Mouse (Mus musculus): ENCODE measurements at regions not wholly inside any gene's neighbourhood (a gene's known extent, or its start where the extent isn't known, plus 50 kb on each side); places are given as distances from the start of the nearest gene placed in this dataset.

DNA sequence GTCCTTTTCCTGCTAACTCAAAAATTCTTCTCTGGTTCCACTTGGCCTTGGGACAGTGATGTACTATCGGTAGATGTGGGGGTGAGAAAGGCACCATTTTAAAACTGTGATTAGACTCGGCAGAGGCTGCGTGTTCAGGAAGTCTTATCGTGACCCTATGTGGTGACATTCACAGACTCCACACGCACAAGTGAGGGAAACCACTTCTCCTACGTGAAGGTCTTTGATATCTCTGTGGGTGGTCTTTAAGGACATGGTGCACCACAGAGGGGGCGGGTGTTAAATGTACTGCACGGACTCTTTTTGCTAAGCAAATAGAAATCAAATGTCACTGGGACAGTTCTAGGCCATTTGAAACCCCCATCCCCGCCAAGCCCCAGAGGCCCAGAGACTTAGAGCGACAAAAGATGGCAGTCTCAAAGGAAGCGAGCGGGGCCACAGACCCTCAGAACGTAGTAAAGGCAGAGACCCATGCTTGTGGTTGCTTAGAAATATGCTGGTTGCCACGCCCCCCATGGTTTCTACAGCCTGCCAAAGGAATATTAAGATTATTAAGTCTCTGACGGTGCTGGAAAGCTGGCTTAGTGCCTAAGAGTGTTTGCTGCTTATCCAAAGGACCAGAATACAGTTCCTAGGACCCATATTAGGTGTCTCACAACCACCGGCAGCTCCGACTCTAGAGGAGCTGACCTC, 73.6 kb upstream of the Slc45a1 start:
- DNase-seq: no peak

DNA sequence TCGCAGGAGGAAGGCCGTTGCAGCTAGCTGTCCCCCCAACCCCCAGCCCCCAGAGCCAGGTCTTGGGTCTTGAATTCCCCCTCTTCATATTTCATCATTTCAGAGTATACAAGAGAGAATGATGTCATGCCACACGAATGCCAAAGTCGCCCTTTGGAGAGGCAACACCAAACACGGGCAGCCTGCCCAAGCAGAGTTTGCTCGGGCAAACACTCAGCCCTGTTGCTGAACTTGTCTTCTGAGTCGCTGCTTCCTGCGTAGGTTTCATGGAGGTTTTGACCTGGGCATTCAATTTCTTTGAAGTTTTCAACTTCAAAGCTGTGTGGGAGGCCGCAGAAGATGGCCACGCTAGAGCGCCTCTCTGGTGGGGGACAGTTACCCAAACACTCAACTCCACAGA, 72.8 kb upstream of the Slc45a1 start:
- DNase-seq: peak; percentile 73

DNA sequence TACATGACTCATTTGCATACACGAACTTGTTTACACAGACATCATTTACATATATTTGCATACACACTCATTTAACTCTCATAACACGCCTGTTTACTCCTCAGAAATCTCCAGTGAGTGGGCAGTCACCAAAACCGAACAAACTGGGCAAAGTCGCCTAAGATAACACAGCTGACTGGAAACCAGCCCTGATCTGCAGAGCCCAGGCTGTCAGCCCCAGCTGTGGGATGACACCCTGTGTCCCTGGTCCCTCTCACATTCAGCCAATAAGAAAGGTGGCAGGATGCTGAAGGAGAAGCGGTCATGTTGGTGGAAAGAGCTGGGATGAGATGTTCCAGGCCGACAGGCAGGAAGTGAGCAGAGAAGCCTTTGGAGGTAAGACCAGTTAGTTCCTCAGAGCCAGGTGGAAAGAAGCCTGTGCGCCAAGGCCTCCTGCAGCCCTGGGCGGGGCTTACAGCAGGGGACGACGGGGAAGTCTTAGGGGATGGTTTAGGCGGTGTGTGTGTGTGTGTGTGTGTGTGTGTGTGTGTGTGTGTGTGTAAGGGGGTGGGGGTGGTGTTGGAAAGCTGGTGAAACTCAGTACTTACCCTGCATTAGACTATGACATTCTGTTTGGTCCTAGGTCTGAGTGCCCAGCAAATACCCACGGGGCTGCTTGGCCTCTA, 69.8 kb upstream of the Slc45a1 start:
- no peak for DNase-seq

- DNase-seq: no peak
These were observed 65.9 kb upstream of the Slc45a1 start for GRCm38 (mm10) chr4:150717866-150718265.

DNA sequence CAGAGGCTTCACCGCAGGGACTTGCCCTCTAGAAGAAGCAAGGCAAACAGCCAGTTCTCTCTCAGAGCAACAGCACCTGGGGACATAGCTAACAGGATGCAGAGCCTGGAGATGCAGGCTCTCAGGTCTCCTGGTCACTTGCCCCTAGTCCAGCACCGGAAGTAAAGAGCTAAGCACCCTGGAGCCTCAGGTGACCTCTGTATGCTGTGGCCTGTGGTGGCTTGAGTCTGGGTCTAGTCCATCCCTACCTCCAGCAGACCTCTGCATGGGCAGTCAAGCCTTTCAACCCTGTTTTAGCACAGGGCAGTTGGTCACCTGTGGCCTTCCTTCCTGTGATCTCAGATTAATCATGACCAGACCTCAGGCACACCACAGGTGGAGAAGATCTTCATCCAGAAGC, 63.1 kb upstream of the Slc45a1 start:
- DNase-seq: no peak

DNA sequence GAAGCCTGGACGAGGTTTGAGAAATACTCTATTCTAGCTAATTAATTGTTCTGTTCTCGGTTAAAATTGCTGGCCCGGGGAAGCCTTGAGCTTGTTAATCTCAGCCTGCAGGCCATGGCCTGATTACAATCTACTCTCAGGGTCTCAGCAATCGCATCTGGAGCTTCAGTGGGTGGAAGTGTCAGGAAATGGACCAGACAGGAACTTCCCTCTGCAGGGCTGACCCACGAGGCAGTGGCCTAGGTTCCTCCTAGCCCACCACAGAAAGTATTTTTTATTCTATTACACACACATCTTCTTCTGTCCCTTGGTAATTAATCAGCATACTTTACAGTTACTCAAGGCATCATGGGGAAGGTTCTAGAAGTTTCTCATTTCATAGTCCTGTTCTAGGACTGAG, 61.3 kb upstream of the Slc45a1 start:
- no peak for DNase-seq

DNA sequence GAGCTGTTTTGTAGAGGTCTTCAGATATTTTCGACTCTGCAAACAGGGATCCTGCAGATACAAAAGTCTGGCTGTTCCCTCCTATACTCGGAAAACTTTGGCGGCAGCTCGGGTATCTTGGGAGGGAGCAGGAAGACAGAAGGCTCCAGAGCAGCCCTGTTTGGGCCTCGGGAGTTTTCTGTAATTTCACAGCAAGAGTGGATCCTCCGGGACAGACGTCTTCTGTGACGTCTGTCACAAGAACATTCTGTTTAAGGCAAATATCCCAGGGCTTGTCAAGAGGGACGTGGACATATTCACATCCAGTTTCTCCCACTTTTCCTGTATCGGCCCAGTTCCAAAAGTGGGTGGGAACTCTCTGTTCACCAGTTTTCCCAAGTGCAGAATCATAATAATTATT, 60.9 kb upstream of the Slc45a1 start:
- DNase-seq: no peak

- no peak for DNase-seq
These were observed 59.7 kb upstream of the Slc45a1 start for GRCm38 (mm10) chr4:150711646-150712045.

- DNase-seq: peak; percentile 54
These were observed 57.6 kb upstream of the Slc45a1 start for GRCm38 (mm10) chr4:150709391-150710130.

GRCm38 (mm10) chr4:150708572-150708984, 56.6 kb upstream of the Slc45a1 start:
- peak; percentile 42 for DNase-seq

GRCm38 (mm10) chr4:150707725-150708571, 56.0 kb upstream of the Slc45a1 start:
- DNase-seq: peak; percentile 29

GRCm38 (mm10) chr4:150706793-150707724, 55.1 kb upstream of the Slc45a1 start:
- peak; percentile 72 for DNase-seq

DNA sequence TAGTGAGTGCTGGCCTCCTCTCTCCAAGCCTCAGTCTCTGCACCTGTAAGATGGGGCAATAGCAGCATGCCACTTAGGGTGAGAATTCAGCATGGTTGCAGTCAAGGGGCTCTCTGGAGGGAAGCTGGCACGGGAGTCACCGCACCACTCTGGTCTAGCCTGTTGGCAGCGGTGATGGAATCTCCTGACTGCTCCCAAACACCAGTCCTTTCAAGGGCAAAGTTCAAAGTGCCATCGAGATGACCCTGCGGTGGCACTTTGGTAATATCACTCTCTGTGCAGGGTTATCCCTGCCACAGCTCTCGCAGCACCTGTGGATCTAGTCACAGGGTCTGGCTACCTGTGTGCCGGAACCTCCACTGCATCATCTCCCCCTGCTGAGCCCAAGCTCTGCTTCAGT, 54.3 kb upstream of the Slc45a1 start:
- DNase-seq: peak; percentile 21

GRCm38 (mm10) chr4:150703266-150703665, 51.3 kb upstream of the Slc45a1 start:
- DNase-seq: no peak
